Mouse (Mus musculus) liver, embryonic 16.5 days (tissue): ENCODE measurements around the gene Gm11983. TPM values are rescaled to one million over a fixed set of nuclear protein-coding genes. Genes with fewer than 3 reads are reported as not detected.
"Not testable (repeated sequence)": the region's sequence is repeated elsewhere in the genome, so short reads cannot be mapped to it uniquely, and the experiment has no call there.

Experiments used
- ATAC-seq: fragments of 200-750 bp; cut with Nextera tagmentation; 2 replicates; pipeline ENCODE4 v1.8.0; 2017; ENCODE audit warnings: low read depth, mild to moderate bottlenecking, moderate number of reproducible peaks, moderate library complexity
- H3K27ac ChIP-seq: fragments of 300-500 bp; sonication (generic); 2 replicates; pipeline ENCODE4 v1.5.1; 2014; ENCODE audit warnings: mild to moderate bottlenecking, low read length
- H3K27me3 ChIP-seq: fragments of 300-500 bp; sonication (generic); 2 replicates; pipeline ENCODE4 v1.6.1; 2014; ENCODE audit warnings: low read depth, low read length, mixed read lengths; ENCODE audit not compliant: control insufficient read depth, insufficient read depth
- H3K36me3 ChIP-seq: fragments of 300-500 bp; sonication (generic); 2 replicates; pipeline ENCODE4 v1.6.1; 2014; ENCODE audit warnings: mild to moderate bottlenecking; ENCODE audit not compliant: control insufficient read depth, insufficient read depth
- H3K4me1 ChIP-seq: fragments of 300-500 bp; sonication (generic); 2 replicates; pipeline ENCODE4 v1.6.1; 2014; ENCODE audit warnings: low read depth, low read length, mixed read lengths; ENCODE audit not compliant: control insufficient read depth
- H3K4me2 ChIP-seq: fragments of 300-500 bp; sonication (generic); 2 replicates; pipeline ENCODE4 v1.6.1; 2014; ENCODE audit warnings: low read depth, low read length, mixed read lengths
- H3K4me3 ChIP-seq: fragments of 300-500 bp; sonication (generic); 2 replicates; pipeline ENCODE4 v1.5.1; 2014; ENCODE audit warnings: low read depth, mild to moderate bottlenecking, low read length
- H3K9ac ChIP-seq: fragments of 300-500 bp; sonication (generic); 2 replicates; pipeline ENCODE4 v1.6.1; 2014; ENCODE audit warnings: low read depth, low read length
- H3K9me3 ChIP-seq: fragments of 300-500 bp; sonication (generic); replicated peaks from 2 replicates; pipeline ENCODE4 v1.6.1; 2016; ENCODE audit warnings: low read length; ENCODE audit not compliant: control insufficient read depth
- WGBS: fragments of 180-500 bp; shearing (Covaris S2); extraction: QIAGEN DNeasy Blood & Tissue Kit; methylation state at CpG from one replicate; pipeline ENCODE4 v1.1.7; 2014; ENCODE audit not compliant: insufficient replicate concordance; 5-methylcytosine and 5-hydroxymethylcytosine counted together
- polyA plus RNA-seq: library from polyadenylated mRNA; unstranded; fragments of >200 nt; fragmentation: Nextera tagmentation; extraction: Ambion mirVana; gene quantifications from 2 replicates; pipeline ENCODE4 v1.2.1, GENCODE M21; 2015

The Gm11983 gene
- polyA plus RNA-seq, 1 experiment from 2014 or later = not detected

DNA sequence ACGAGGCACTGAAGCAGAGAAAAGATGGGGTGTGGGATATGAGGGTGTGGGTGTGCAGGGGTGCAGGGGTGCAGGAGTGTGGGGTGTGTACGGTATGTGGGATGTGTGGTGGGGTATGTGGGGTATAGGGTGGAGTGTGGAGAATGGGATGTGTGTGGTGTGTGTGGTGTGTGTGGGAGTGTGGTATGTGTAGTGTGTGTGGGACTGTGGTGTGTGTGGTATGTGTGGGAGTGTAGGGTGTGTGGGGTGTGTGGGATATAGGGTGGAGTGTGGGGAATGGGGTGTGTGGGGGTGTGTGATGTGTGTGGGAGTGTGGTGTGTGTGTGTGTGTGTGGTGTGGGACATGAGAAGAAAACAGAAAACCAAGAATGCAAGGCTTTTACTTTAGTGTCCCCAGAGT, 14.3 kb downstream of the Gm11983 start:
- Histone ChIP-seq H3K27ac (no peak overlapping the region), H3K36me3 (no peaks in the 10 kb centered on the region), H3K4me2 (no peak overlapping the region), H3K9me3 (no peaks in the 10 kb centered on the region), H3K9ac (no peak overlapping the region), H3K4me1 (no peaks in the 10 kb centered on the region), H3K4me3 (no peak overlapping the region), H3K27me3 (no peaks in the 10 kb centered on the region)
- 56% methylated on average over 2 of the region's 2 CpGs for WGBS
- no peak for ATAC-seq

DNA sequence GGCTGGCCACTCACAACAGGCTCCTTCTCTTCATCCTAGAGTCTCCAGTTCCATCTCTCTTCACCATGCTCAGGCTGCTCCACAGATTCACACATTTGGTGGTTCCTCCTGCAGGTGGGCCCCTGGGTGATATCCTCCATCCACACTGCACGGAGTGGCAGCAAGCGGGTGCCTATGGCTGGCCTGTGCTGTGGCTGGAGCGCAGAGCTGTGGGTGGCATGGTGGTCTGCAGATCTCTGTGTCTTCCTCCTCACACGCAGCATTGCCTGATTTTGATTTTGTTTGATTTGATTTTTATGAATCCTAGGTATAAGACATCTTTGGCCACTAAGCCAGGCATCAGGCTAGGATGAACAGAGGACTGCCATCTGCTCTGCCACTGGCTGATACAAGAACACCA, 23.0 kb downstream of the Gm11983 start:
- no peak overlapping the region for H3K9ac ChIP-seq
- H3K4me2 ChIP-seq = no peak overlapping the region
- H3K36me3 ChIP-seq = no peaks in the 10 kb centered on the region
- no peak overlapping the region for H3K4me3 ChIP-seq
- no peaks in the 10 kb centered on the region for H3K27me3 ChIP-seq
- H3K27ac ChIP-seq = no peak overlapping the region
- 69% methylated on average over 4 of the region's 4 CpGs for WGBS
- no peaks in the 10 kb centered on the region for H3K4me1 ChIP-seq
- ATAC-seq = no peak
- H3K9me3 ChIP-seq = no peaks in the 10 kb centered on the region

DNA sequence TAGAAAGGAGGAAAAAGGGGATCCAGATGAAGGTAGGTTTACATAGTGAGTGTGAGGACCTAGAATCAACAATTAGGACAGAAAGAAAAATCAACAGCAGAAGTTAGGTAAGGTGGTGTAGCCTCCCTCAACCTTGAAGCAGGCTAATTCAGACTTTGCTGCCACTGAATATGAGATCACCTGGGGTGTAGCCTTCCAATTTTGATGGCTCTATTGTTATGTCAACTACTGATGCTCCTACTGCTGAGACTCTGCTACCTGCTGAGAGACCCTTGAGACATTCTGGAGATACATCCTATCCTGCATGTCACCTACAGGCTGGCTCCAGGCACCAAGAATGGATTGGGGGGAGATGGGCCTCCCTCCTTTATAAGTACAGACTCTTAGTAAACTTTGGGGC, 34.6 kb downstream of the Gm11983 start:
- ATAC-seq, H3K27ac ChIP-seq, H3K9ac ChIP-seq, H3K4me2 ChIP-seq, H3K9me3 ChIP-seq, H3K4me1 ChIP-seq, H3K36me3 ChIP-seq, H3K4me3 ChIP-seq, H3K27me3 ChIP-seq: not testable (repeated sequence)

DNA sequence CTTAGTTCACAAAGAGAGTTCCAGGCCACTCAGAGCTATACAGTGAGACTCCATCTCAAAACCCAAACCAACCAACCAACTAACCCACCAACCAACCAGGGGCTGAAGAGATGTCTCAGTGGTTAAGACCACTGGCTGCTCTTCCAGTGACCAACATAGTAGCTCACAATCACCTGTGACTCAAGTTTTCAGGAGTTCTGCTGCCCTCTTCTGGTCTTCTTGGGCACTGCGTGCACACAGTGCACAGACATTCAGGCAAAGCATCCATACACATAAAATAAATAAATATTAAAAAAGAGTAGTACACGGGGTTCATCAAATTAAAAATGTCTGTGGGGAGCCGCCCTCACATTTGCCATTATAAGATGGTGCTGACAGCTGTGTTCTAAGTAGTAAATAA, 46.8 kb downstream of the Gm11983 start:
- WGBS = 66% methylated on average over 3 of the region's 3 CpGs
- H3K27me3 ChIP-seq = no peaks in the 10 kb centered on the region
- H3K4me1 ChIP-seq = no peaks in the 10 kb centered on the region
- no peak overlapping the region for H3K4me3 ChIP-seq
- H3K9ac ChIP-seq = no peak overlapping the region
- H3K36me3 ChIP-seq = no peaks in the 10 kb centered on the region
- no peak overlapping the region for H3K4me2 ChIP-seq
- no peak for ATAC-seq
- H3K27ac ChIP-seq = no peak overlapping the region
- H3K9me3 ChIP-seq = no peaks in the 10 kb centered on the region

Other genes starting within 250 kb of the Gm11983 start
- 3.2 and 3.6 TPM in 2 replicates for gene Nacad, start 231.6 kb downstream of the Gm11983 start, polyA plus RNA-seq
- 27.2 and 28.6 TPM in 2 replicates for gene Tbrg4, start 211.6 kb downstream of the Gm11983 start, polyA plus RNA-seq
- gene Wap, start 199.0 kb downstream of the Gm11983 start, polyA plus RNA-seq = not detected in 2 replicates
- 0.31 TPM in 1 of 2 replicates, not detected in the other for gene Ramp3, start 179.1 kb downstream of the Gm11983 start, polyA plus RNA-seq
- 0.21 and 0.31 TPM in 2 replicates for gene Adcy1, start 225.8 kb upstream of the Gm11983 start, polyA plus RNA-seq